Mouse (Mus musculus) C2C12 (cell line): ENCODE results near the gene Gm43518. TPM values are rescaled to one million over a fixed set of nuclear protein-coding genes. Genes with fewer than 3 reads are reported as not detected.

ENCODE experiments used
- H3K27me3 ChIP-seq: one replicate; pipeline ENCODE4 v1.6.1; 2011; ENCODE audit not compliant: control insufficient read depth, insufficient read depth, insufficient read length
- H3K36me3 ChIP-seq: one replicate; pipeline ENCODE4 v1.6.1; 2011; ENCODE audit not compliant: control insufficient read depth, insufficient read depth
- H3K4me3 ChIP-seq: one replicate; pipeline ENCODE4 v1.5.1; 2011; ENCODE audit warnings: mild to moderate bottlenecking, control low read depth; ENCODE audit not compliant: poor library complexity, insufficient read depth, severe bottlenecking
- H3K79me2 ChIP-seq: one replicate; pipeline ENCODE4 v1.6.1; 2011; ENCODE audit not compliant: control insufficient read depth, insufficient read depth
- H3K79me3 ChIP-seq: one replicate; pipeline ENCODE4 v1.6.1; 2011; ENCODE audit warnings: low read depth, control low read depth
- H3ac ChIP-seq: one replicate; pipeline ENCODE3; 2011; ENCODE audit warnings: low read depth; ENCODE audit not compliant: control insufficient read depth, insufficient read length
- CEBPB ChIP-seq: IDR thresholded peaks from one replicate; pipeline ENCODE4 v1.6.1; 2011; ENCODE audit warnings: low read depth, mild to moderate bottlenecking, control low read depth, moderate library complexity
- CTCF ChIP-seq: IDR thresholded peaks from one replicate; pipeline ENCODE4 v1.5.1; 2011; ENCODE audit not compliant: control insufficient read depth, insufficient read depth, insufficient read length
- FOSL1 ChIP-seq: IDR thresholded peaks from one replicate; pipeline ENCODE4 v1.8.0; 2011; ENCODE audit warnings: mild to moderate bottlenecking, low read length; ENCODE audit not compliant: poor library complexity, insufficient read depth, severe bottlenecking
- MAX ChIP-seq: IDR thresholded peaks from one replicate; pipeline ENCODE4 v1.6.1; 2011; ENCODE audit warnings: mild to moderate bottlenecking, control low read depth
- MYOD1 ChIP-seq: IDR thresholded peaks from one replicate; pipeline ENCODE4 v1.6.1; 2011; ENCODE audit warnings: low read depth; ENCODE audit not compliant: control insufficient read depth, insufficient read length
- MYOG ChIP-seq: IDR thresholded peaks from one replicate; pipeline ENCODE4 v1.6.1; 2011; ENCODE audit not compliant: control insufficient read depth, insufficient read length; ENCODE audit errors: extremely low read depth
- USF1 ChIP-seq: IDR thresholded peaks from one replicate; pipeline ENCODE4 v1.6.1; 2011; ENCODE audit warnings: low read depth, mild to moderate bottlenecking, control low read depth, moderate library complexity
- polyA plus RNA-seq: library from polyadenylated mRNA; unstranded; fragments of >200 nt; fragmentation: generic; extraction: Trizol; gene quantifications from one replicate; pipeline ENCODE4 v1.2.1, GENCODE M21; 2012; ENCODE audit warnings: missing spikeins

The Gm43518 gene
- polyA plus RNA-seq, 1 experiment, result not detected

- H3K4me3 ChIP-seq, result no peak overlapping the region
- TF ChIP-seq USF1 (peak; percentile 27), FOSL1 (no peak)
- no peaks in the 10 kb centered on the region for H3K27me3 ChIP-seq
- no peak overlapping the region for H3ac ChIP-seq
- no peaks in the 10 kb centered on the region for H3K79me3 ChIP-seq
- H3K36me3 ChIP-seq, result no peaks in the 10 kb centered on the region
- H3K79me2 ChIP-seq, result no peaks in the 10 kb centered on the region
These were observed 29.9 kb upstream of the Gm43518 start for GRCm38 (mm10) chr5:123897352-123897751.

- H3K4me3 ChIP-seq, result no peak overlapping the region
- H3K27me3 ChIP-seq, result no peaks in the 10 kb centered on the region
- H3K36me3 ChIP-seq, result peaks cover 9% of the 10 kb centered on the region
- H3ac ChIP-seq, result no peak overlapping the region
- TF ChIP-seq MYOG (no peak), MYOD1 (no peak), CEBPB (no peak), USF1 (no peak), FOSL1 (no peak), MAX (no peak), CTCF (no peak)
- peaks cover 19% of the 10 kb centered on the region for H3K79me3 ChIP-seq
- H3K79me2 ChIP-seq, result peaks cover 20% of the 10 kb centered on the region
These were observed 23.1 kb upstream of the Gm43518 start for GRCm38 (mm10) chr5:123904059-123904672.

DNA sequence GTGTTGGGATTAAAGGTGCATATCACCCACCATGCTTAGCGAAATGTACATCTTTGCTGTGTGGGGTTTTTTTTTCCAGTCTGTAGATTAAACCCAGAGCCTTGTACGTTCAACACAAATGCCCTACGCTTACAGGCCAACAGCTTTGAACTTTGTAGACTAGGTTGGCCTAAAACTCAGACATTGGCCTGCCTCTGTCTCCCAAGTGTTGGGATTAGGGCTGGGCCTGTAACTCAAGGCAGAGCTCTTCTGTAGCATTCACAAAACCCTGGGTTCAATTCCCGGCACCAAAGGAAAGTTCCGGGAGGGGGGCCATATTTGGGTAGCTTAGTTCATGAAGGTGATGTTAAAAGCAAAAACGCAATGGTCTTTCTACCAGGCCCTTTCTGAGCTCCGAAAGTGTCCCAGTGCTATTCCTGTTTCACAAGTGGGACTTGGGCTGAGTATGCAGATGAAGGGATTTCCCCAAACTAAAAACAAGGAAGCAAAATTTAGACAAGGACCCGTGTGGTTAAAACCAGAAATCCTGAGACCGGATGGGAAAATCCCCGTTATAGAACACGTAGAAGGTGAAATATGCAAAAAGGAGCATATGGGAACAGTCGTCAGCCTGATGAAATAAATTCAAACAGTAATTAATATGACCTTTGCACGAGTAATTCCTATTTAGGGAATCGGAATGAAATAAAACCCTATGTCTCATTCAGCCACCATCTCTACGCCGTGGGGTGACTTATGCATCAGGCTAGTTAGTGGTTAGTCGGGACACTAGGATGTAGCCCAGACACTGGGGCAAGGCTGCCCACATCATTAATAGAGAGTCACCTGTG is 20.9 kb upstream of the Gm43518 start:
- H3K4me3 ChIP-seq, result no peak overlapping the region
- H3K27me3 ChIP-seq, result no peaks in the 10 kb centered on the region
- H3K79me3 ChIP-seq, result peaks cover 41% of the 10 kb centered on the region
- peaks cover 42% of the 10 kb centered on the region for H3K79me2 ChIP-seq
- H3K36me3 ChIP-seq, result peaks cover 31% of the 10 kb centered on the region
- H3ac ChIP-seq, result no peak overlapping the region
- TF ChIP-seq FOSL1 (no peak), USF1 (no peak), MYOD1 (no peak)

- Histone ChIP-seq H3K36me3 (peaks cover 38% of the 10 kb centered on the region), H3K79me2 (peaks cover 49% of the 10 kb centered on the region), H3K27me3 (no peaks in the 10 kb centered on the region), H3K4me3 (peak within 1 kb of the TSS; percentile 86), H3ac (peak within 1 kb of the TSS; percentile 96), H3K79me3 (peaks cover 47% of the 10 kb centered on the region)
- no peak for TF ChIP-seq MYOD1
- TF ChIP-seq FOSL1, result no peak
- TF ChIP-seq CEBPB, result no peak
- TF ChIP-seq CTCF, result peak; percentile 94
- no peak for TF ChIP-seq MYOG
- TF ChIP-seq USF1, result no peak
- TF ChIP-seq MAX, result peak; percentile 84
These were observed 20.1 kb upstream of the Gm43518 start, which contains the start of gene Denr for GRCm38 (mm10) chr5:123906976-123907630. TSS of gene Denr (plus strand) at chr5:123907175.

GRCm38 (mm10) chr5:123907631-123907977 is 19.6 kb upstream of the Gm43518 start:
- Histone ChIP-seq H3ac (peak overlapping the region; percentile 96), H3K4me3 (peak overlapping the region; percentile 86), H3K36me3 (peaks cover 43% of the 10 kb centered on the region), H3K79me2 (peaks cover 54% of the 10 kb centered on the region), H3K27me3 (no peaks in the 10 kb centered on the region), H3K79me3 (peaks cover 52% of the 10 kb centered on the region)
- TF ChIP-seq CTCF (no peak), CEBPB (no peak), USF1 (no peak), MAX (no peak), MYOD1 (no peak), MYOG (no peak), FOSL1 (no peak)
